Mouse (Mus musculus) liver, postnatal 0 days (tissue): ENCODE measurements around the gene Zfp629. TPM values are rescaled to one million over a fixed set of nuclear protein-coding genes. Genes with fewer than 3 reads are reported as not detected.
A peak's percentile ranks its signal among the peaks of the same experiment; 100 is the strongest.

Experiments used
- ATAC-seq: fragments of 200-750 bp; cut with Nextera tagmentation; 2 replicates; pipeline ENCODE4 v1.8.0; 2017; ENCODE audit warnings: mild to moderate bottlenecking, moderate library complexity
- DNase-seq: peaks from one replicate; pipeline ENCODE4 v3.0.0-alpha.2; 2016
- H3K27ac ChIP-seq: fragments of 300-500 bp; sonication (generic); 2 replicates; pipeline ENCODE4 v1.5.1; 2014; ENCODE audit warnings: antibody characterized with exemption, moderate library complexity, mild to moderate bottlenecking, low read depth
- H3K27me3 ChIP-seq: fragments of 300-500 bp; sonication (generic); 2 replicates; pipeline ENCODE4 v1.6.1; 2014; ENCODE audit warnings: low read length, control low read depth, mixed read lengths; ENCODE audit not compliant: insufficient read depth
- H3K36me3 ChIP-seq: fragments of 300-500 bp; sonication (generic); replicated peaks from 2 replicates; pipeline ENCODE4 v1.6.1; 2014; ENCODE audit warnings: mild to moderate bottlenecking, control low read depth, low read length, moderate library complexity, mixed read lengths; ENCODE audit not compliant: insufficient read depth
- H3K4me1 ChIP-seq: fragments of 300-500 bp; sonication (generic); 2 replicates; pipeline ENCODE4 v1.6.1; 2014; ENCODE audit warnings: antibody characterized with exemption, mild to moderate bottlenecking, control low read depth; ENCODE audit not compliant: insufficient read depth
- H3K4me2 ChIP-seq: fragments of 300-500 bp; sonication (generic); 2 replicates; pipeline ENCODE4 v1.6.1; 2014; ENCODE audit warnings: low read depth, mild to moderate bottlenecking, low read length, moderate library complexity, mixed read lengths
- H3K4me3 ChIP-seq: fragments of 300-500 bp; sonication (generic); 2 replicates; pipeline ENCODE4 v1.5.1; 2014; ENCODE audit warnings: low read depth, low read length
- H3K9ac ChIP-seq: fragments of 300-500 bp; sonication (generic); replicated peaks from 2 replicates; pipeline ENCODE4 v1.6.1; 2014; ENCODE audit warnings: mild to moderate bottlenecking, moderate library complexity
- H3K9me3 ChIP-seq: fragments of 300-500 bp; sonication (generic); 2 replicates; pipeline ENCODE4 v1.6.1; 2016; ENCODE audit warnings: mild to moderate bottlenecking, control low read depth, low read length, mixed read lengths
- CTCF ChIP-seq: sonication (generic); IDR thresholded peaks from 2 replicates; pipeline ENCODE4 v1.5.1; 2016; ENCODE audit warnings: antibody characterized with exemption, low read depth
- EP300 ChIP-seq: IDR thresholded peaks from 2 replicates; pipeline ENCODE4 v1.6.1; 2016; ENCODE audit warnings: antibody characterized with exemption, low read depth, mild to moderate bottlenecking
- WGBS: fragments of 180-500 bp; shearing (Covaris S2); extraction: QIAGEN DNeasy Blood & Tissue Kit; methylation state at CpG from one replicate; pipeline ENCODE4 v1.1.7; 2014; ENCODE audit not compliant: insufficient replicate concordance; 5-methylcytosine and 5-hydroxymethylcytosine counted together
- polyA plus RNA-seq: library from polyadenylated mRNA; unstranded; fragments of >200 nt; fragmentation: Nextera tagmentation; extraction: Ambion mirVana; gene quantifications from 2 replicates; pipeline ENCODE4 v1.2.1, GENCODE M21; 2015

The Zfp629 gene
- polyA plus RNA-seq, 1 experiment from 2014 or later = 2.0 TPM

- H3K9me3 ChIP-seq = no peaks in the 10 kb centered on the region
- peak; percentile 45 for DNase-seq
- H3K36me3 ChIP-seq = peaks cover 39% of the 10 kb centered on the region
- H3K27ac ChIP-seq = peak overlapping the region; percentile 25; the same call in 1 of the 2 replicates
- H3K27me3 ChIP-seq = no peaks in the 10 kb centered on the region
- no peak overlapping the region for H3K9ac ChIP-seq
- peak overlapping the region; percentile 19 for H3K4me2 ChIP-seq
- TF ChIP-seq CTCF (no peak), EP300 (peak; percentile 64; the same call in 1 of the 2 replicates)
- peaks cover 16% of the 10 kb centered on the region for H3K4me1 ChIP-seq
- no peak for ATAC-seq
- 62% methylated on average over 6 of the region's 6 CpGs for WGBS
- H3K4me3 ChIP-seq = no peak overlapping the region
Measured at GRCm38 (mm10) chr7:127586149-127586548, 29.4 kb downstream of the Zfp629 start.

- H3K4me3 ChIP-seq = no peak overlapping the region
- H3K27me3 ChIP-seq = no peaks in the 10 kb centered on the region
- H3K9me3 ChIP-seq = no peaks in the 10 kb centered on the region
- H3K4me2 ChIP-seq = no peak overlapping the region
- TF ChIP-seq CTCF = no peak
- no peak for TF ChIP-seq EP300
- peak overlapping the region; percentile 39; the same call in 1 of the 2 replicates for H3K27ac ChIP-seq
- no peak overlapping the region for H3K9ac ChIP-seq
- DNase-seq (no peak), ATAC-seq (no peak)
- WGBS = 73% methylated on average over 7 of the region's 7 CpGs
- H3K4me1 ChIP-seq = peaks cover 16% of the 10 kb centered on the region
- peaks cover 39% of the 10 kb centered on the region for H3K36me3 ChIP-seq
Measured at GRCm38 (mm10) chr7:127585031-127585430, 30.6 kb downstream of the Zfp629 start.

- no peak for ATAC-seq
- Histone ChIP-seq H3K4me1 (0 out of 2 replicates have a peak, but pooled peaks cover 7% of the 10 kb centered on the region), H3K9ac (no peak overlapping the region), H3K27ac (no peak overlapping the region), H3K27me3 (no peaks in the 10 kb centered on the region), H3K36me3 (peaks cover 49% of the 10 kb centered on the region), H3K4me2 (no peak overlapping the region), H3K9me3 (no peaks in the 10 kb centered on the region), H3K4me3 (no peak overlapping the region)
- WGBS = 79% methylated on average over 6 of the region's 6 CpGs
- TF ChIP-seq CTCF (no peak), EP300 (no peak)
- DNase-seq = no peak
Measured at GRCm38 (mm10) chr7:127583260-127583659, 32.3 kb downstream of the Zfp629 start.

DNA sequence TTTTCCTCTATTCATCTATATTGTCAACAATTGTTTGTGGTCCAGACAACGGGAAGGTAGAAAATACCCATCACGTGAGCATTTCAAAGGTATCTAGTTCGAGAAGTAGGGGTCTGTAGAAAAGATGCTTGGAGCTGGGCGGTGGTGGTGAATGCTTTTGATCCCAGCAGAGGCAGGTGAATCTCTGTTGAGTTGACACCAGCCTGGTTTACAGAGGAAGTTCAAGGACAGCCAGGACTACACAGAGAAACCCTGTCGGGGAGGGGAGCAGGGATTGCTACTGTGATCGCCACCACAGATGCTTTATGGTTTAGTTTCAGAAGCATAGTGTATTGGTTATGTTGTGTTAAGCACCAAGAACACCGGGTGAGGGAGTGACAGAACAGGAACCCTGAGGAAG is 41.5 kb downstream of the Zfp629 start:
- H3K27me3 ChIP-seq = no peaks in the 10 kb centered on the region
- DNase-seq = no peak
- H3K4me3 ChIP-seq = peak overlapping the region; percentile 85
- peaks cover 18% of the 10 kb centered on the region for H3K4me1 ChIP-seq
- peak overlapping the region; percentile 97 for H3K4me2 ChIP-seq
- 11% methylated on average over 7 of the region's 7 CpGs for WGBS
- peak overlapping the region; percentile 86 for H3K27ac ChIP-seq
- ATAC-seq = no peak
- peak overlapping the region; percentile 89 for H3K9ac ChIP-seq
- H3K36me3 ChIP-seq = peaks cover 18% of the 10 kb centered on the region
- H3K9me3 ChIP-seq = no peaks in the 10 kb centered on the region
- TF ChIP-seq EP300 = no peak

DNA sequence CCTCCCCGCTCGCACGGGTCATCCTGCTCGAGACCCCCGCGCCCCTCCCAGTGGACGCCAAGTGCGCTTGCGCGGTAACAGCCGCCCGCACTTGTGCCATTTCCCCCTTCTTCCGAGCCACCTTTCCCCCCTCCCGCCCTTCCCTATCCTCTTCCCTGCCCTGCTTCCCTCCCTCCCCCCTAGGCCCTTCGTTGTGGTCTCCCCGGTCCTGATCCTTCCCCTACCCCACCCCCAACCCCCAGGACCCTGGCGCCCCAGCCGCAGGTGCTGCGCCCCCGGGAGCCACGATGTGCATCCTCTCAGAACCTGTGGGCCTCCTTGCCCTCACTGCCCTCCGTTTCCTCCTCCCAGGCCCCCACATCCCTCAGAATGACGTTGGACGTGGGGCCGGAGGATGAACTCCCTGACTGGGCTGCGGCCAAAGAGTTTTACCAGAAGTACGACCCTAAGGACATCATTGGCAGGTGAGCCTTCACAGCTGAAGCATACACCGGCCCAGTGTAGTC is 42.0 kb downstream of the Zfp629 start:
- 2% methylated on average over 26 of the region's 28 CpGs for WGBS
- TF ChIP-seq CTCF (no peak), EP300 (no peak)
- no peaks in the 10 kb centered on the region for H3K9me3 ChIP-seq
- H3K27ac ChIP-seq = peak overlapping the region; percentile 86
- peak; percentile 35 for ATAC-seq
- H3K36me3 ChIP-seq = peaks cover 18% of the 10 kb centered on the region
- peaks cover 18% of the 10 kb centered on the region for H3K4me1 ChIP-seq
- H3K4me3 ChIP-seq = peak overlapping the region; percentile 85
- H3K4me2 ChIP-seq = peak overlapping the region; percentile 97
- H3K27me3 ChIP-seq = no peaks in the 10 kb centered on the region
- H3K9ac ChIP-seq = peak overlapping the region; percentile 89
- DNase-seq = no peak

GRCm38 (mm10) chr7:127572895-127573471 is 42.6 kb downstream of the Zfp629 start, which contains the start of gene Phkg2:
Gene Phkg2, plus strand, starts transcription at chr7:127573340.
- no peaks in the 10 kb centered on the region for H3K9me3 ChIP-seq
- ATAC-seq (peak; percentile 97), DNase-seq (peak; percentile 90)
- H3K27me3 ChIP-seq = no peaks in the 10 kb centered on the region
- peak within 1 kb of the TSS; percentile 89 for H3K9ac ChIP-seq
- under 1% methylated on average over 17 of the region's 17 CpGs for WGBS
- peaks cover 18% of the 10 kb centered on the region for H3K4me1 ChIP-seq
- peaks cover 14% of the 10 kb centered on the region for H3K36me3 ChIP-seq
- H3K4me2 ChIP-seq = peak within 1 kb of the TSS; percentile 97
- peak; percentile 61 for TF ChIP-seq EP300
- no peak for TF ChIP-seq CTCF
- H3K4me3 ChIP-seq = peak within 1 kb of the TSS; percentile 85
- peak within 1 kb of the TSS; percentile 86 for H3K27ac ChIP-seq
